Mouse (Mus musculus) myocyte (in vitro differentiated cells): ENCODE measurements around the gene Ppfibp1.

Source experiments
- E2F4 ChIP-seq: IDR thresholded peaks from one replicate; pipeline ENCODE4 v1.6.1; 2011; ENCODE audit warnings: mild to moderate bottlenecking, control low read depth, moderate library complexity; ENCODE audit not compliant: insufficient read depth
- MAX ChIP-seq: IDR thresholded peaks from one replicate; pipeline ENCODE4 v1.6.1; 2011; ENCODE audit warnings: low read depth, mild to moderate bottlenecking, control low read depth
- POLR2A ChIP-seq: IDR thresholded peaks from one replicate; pipeline ENCODE4 v1.6.1; 2011; ENCODE audit warnings: low read depth, mild to moderate bottlenecking, control low read depth, moderate library complexity; ENCODE audit not compliant: insufficient read length
- POLR2AphosphoS2 ChIP-seq: IDR thresholded peaks from one replicate; pipeline ENCODE4 v1.6.1; 2011; ENCODE audit warnings: low read depth, control low read depth; ENCODE audit not compliant: insufficient read length
- REST ChIP-seq: IDR thresholded peaks from one replicate; pipeline ENCODE4 v1.6.1; 2011; ENCODE audit warnings: mild to moderate bottlenecking, control low read depth, moderate library complexity; ENCODE audit not compliant: insufficient read depth, insufficient read length
- TCF12 ChIP-seq: IDR thresholded peaks from one replicate; pipeline ENCODE4 v1.6.1; 2011; ENCODE audit warnings: mild to moderate bottlenecking, control low read depth; ENCODE audit not compliant: poor library complexity, insufficient read depth, severe bottlenecking
- TCF3 ChIP-seq: IDR thresholded peaks from one replicate; pipeline ENCODE4 v1.6.1; 2011; ENCODE audit warnings: low read depth, control low read depth; ENCODE audit not compliant: insufficient read length
- USF1 ChIP-seq: IDR thresholded peaks from one replicate; pipeline ENCODE4 v1.6.1; 2011; ENCODE audit warnings: low read depth, mild to moderate bottlenecking, control low read depth, moderate library complexity

- TF ChIP-seq E2F4 (no peak), POLR2A (no peak), MAX (no peak), POLR2AphosphoS2 (no peak), USF1 (no peak), TCF3 (no peak), TCF12 (no peak), REST (no peak)
These were observed 91.7 kb downstream of the Ppfibp1 start for GRCm38 (mm10) chr6:146979953-146980352.
